Mouse (Mus musculus): ENCODE results near the gene Anks1. TPM values are rescaled to one million over a fixed set of nuclear protein-coding genes. Genes with fewer than 3 reads are reported as not detected.
"Not testable (repeated sequence)": the region's sequence is repeated elsewhere in the genome, so short reads cannot be mapped to it uniquely, and the experiment has no call there.

Gene Anks1
- polyA plus RNA-seq, 1 experiment from 2014 or later, result 14.2 TPM

- Histone ChIP-seq H3K27ac (ENCODE audit: low read depth, low read length) (no peak overlapping the region), H3K27me3 (ENCODE audit: control insufficient read depth, insufficient read depth, low read length) (no peaks in the 10 kb centered on the region), H3K9me3 (ENCODE audit: control insufficient read depth, low read length) (no peaks in the 10 kb centered on the region), H3K36me3 (ENCODE audit: control insufficient read depth, insufficient read depth, low read length) (no peaks in the 10 kb centered on the region), H3K4me1 (ENCODE audit: control insufficient read depth, insufficient read depth, low read length) (no peaks in the 10 kb centered on the region; the same call in 1 of the 2 replicates), H3K4me2 (replicated peaks; ENCODE audit: low read depth, low read length) (no peak overlapping the region), H3K4me3 (ENCODE audit: low read length) (no peak overlapping the region), H3K9ac (ENCODE audit: low read depth, low read length) (no peak overlapping the region)
- no peak for ATAC-seq (ENCODE audit: low FRiP score, low TSS enrichment)
- WGBS, result 49% methylated on average over 6 of the region's 6 CpGs
Observed at GRCm38 (mm10) chr17:27953136-27953535, 44.0 kb downstream of the Anks1 start.

GRCm38 (mm10) chr17:27954629-27955402 lies 45.7 kb downstream of the Anks1 start:
- H3K27ac ChIP-seq (ENCODE audit: low read depth, low read length), result no peak overlapping the region
- 59% methylated on average over 14 of the region's 14 CpGs for WGBS

GRCm38 (mm10) chr17:27957649-27958048 lies 48.5 kb downstream of the Anks1 start:
- 97% methylated on average over 9 of the region's 9 CpGs for WGBS

More at GRCm38 (mm10) chr17:27954629-27955402, 45.7 kb downstream of the Anks1 start:
- Histone ChIP-seq H3K9ac (ENCODE audit: low read depth, low read length) (no peak overlapping the region), H3K27me3 (ENCODE audit: control insufficient read depth, insufficient read depth, low read length) (no peaks in the 10 kb centered on the region), H3K9me3 (ENCODE audit: control insufficient read depth, low read length) (no peaks in the 10 kb centered on the region), H3K4me3 (ENCODE audit: low read length) (no peak overlapping the region), H3K4me1 (ENCODE audit: control insufficient read depth, insufficient read depth, low read length) (no peaks in the 10 kb centered on the region), H3K4me2 (replicated peaks; ENCODE audit: low read depth, low read length) (no peak overlapping the region), H3K36me3 (ENCODE audit: control insufficient read depth, insufficient read depth, low read length) (no peaks in the 10 kb centered on the region)
- no peak for ATAC-seq (ENCODE audit: low FRiP score, low TSS enrichment)

GRCm38 (mm10) chr17:27960128-27961111 lies 51.3 kb downstream of the Anks1 start:
- Histone ChIP-seq H3K4me2 (replicated peaks; ENCODE audit: low read depth, low read length) (no peak overlapping the region), H3K27me3 (ENCODE audit: control insufficient read depth, insufficient read depth, low read length) (no peaks in the 10 kb centered on the region), H3K9ac (ENCODE audit: low read depth, low read length) (no peak overlapping the region), H3K9me3 (ENCODE audit: control insufficient read depth, low read length) (no peaks in the 10 kb centered on the region), H3K4me3 (ENCODE audit: low read length) (no peak overlapping the region), H3K36me3 (ENCODE audit: control insufficient read depth, insufficient read depth, low read length) (no peaks in the 10 kb centered on the region), H3K27ac (ENCODE audit: low read depth, low read length) (no peak overlapping the region), H3K4me1 (ENCODE audit: control insufficient read depth, insufficient read depth, low read length) (no peaks in the 10 kb centered on the region)
- no peak for ATAC-seq (ENCODE audit: low FRiP score, low TSS enrichment)
- WGBS, result 82% methylated on average over 21 of the region's 21 CpGs

More at GRCm38 (mm10) chr17:27957649-27958048, 48.5 kb downstream of the Anks1 start:
- no peak overlapping the region for H3K4me2 ChIP-seq (replicated peaks; ENCODE audit: low read depth, low read length)
- no peak overlapping the region for H3K4me3 ChIP-seq (ENCODE audit: low read length)
- no peaks in the 10 kb centered on the region for H3K27me3 ChIP-seq (ENCODE audit: control insufficient read depth, insufficient read depth, low read length)
- H3K27ac ChIP-seq (ENCODE audit: low read depth, low read length), result no peak overlapping the region
- no peak overlapping the region for H3K9ac ChIP-seq (ENCODE audit: low read depth, low read length)
- H3K9me3 ChIP-seq (ENCODE audit: control insufficient read depth, low read length), result no peaks in the 10 kb centered on the region
- H3K4me1 ChIP-seq (ENCODE audit: control insufficient read depth, insufficient read depth, low read length), result no peaks in the 10 kb centered on the region
- no peaks in the 10 kb centered on the region for H3K36me3 ChIP-seq (ENCODE audit: control insufficient read depth, insufficient read depth, low read length)
- no peak for ATAC-seq (ENCODE audit: low FRiP score, low TSS enrichment)

- WGBS, result 97% methylated on average over 7 of the region's 7 CpGs
- H3K4me2 ChIP-seq (replicated peaks; ENCODE audit: low read depth, low read length); H3K9ac ChIP-seq (ENCODE audit: low read depth, low read length); H3K4me3 ChIP-seq (ENCODE audit: low read length); H3K27ac ChIP-seq (ENCODE audit: low read depth, low read length); H3K27me3 ChIP-seq (ENCODE audit: control insufficient read depth, insufficient read depth, low read length); H3K4me1 ChIP-seq (ENCODE audit: control insufficient read depth, insufficient read depth, low read length); H3K9me3 ChIP-seq (ENCODE audit: control insufficient read depth, low read length); ATAC-seq (ENCODE audit: low FRiP score, low TSS enrichment); H3K36me3 ChIP-seq (ENCODE audit: control insufficient read depth, insufficient read depth, low read length): not testable (repeated sequence)
Observed at GRCm38 (mm10) chr17:27963120-27963519, 54.0 kb downstream of the Anks1 start.

GRCm38 (mm10) chr17:27964607-27965006 lies 55.5 kb downstream of the Anks1 start:
- 36% methylated on average over 4 of the region's 4 CpGs for WGBS
- ATAC-seq (ENCODE audit: low FRiP score, low TSS enrichment), result no peak
- Histone ChIP-seq H3K4me2 (replicated peaks; ENCODE audit: low read depth, low read length) (no peak overlapping the region), H3K27me3 (ENCODE audit: control insufficient read depth, insufficient read depth, low read length) (no peaks in the 10 kb centered on the region), H3K4me1 (ENCODE audit: control insufficient read depth, insufficient read depth, low read length) (peaks cover 4% of the 10 kb centered on the region; the same call in 1 of the 2 replicates), H3K36me3 (ENCODE audit: control insufficient read depth, insufficient read depth, low read length) (no peaks in the 10 kb centered on the region), H3K9ac (ENCODE audit: low read depth, low read length) (no peak overlapping the region), H3K9me3 (ENCODE audit: control insufficient read depth, low read length) (no peaks in the 10 kb centered on the region), H3K27ac (ENCODE audit: low read depth, low read length) (no peak overlapping the region), H3K4me3 (ENCODE audit: low read length) (no peak overlapping the region)

GRCm38 (mm10) chr17:27965292-27965691 lies 56.2 kb downstream of the Anks1 start:
- H3K4me1 ChIP-seq (ENCODE audit: control insufficient read depth, insufficient read depth, low read length), result peaks cover 4% of the 10 kb centered on the region; the same call in 1 of the 2 replicates
- H3K4me2 ChIP-seq (replicated peaks; ENCODE audit: low read depth, low read length), result no peak overlapping the region
- H3K27me3 ChIP-seq (ENCODE audit: control insufficient read depth, insufficient read depth, low read length), result no peaks in the 10 kb centered on the region
- H3K27ac ChIP-seq (ENCODE audit: low read depth, low read length), result no peak overlapping the region
- no peak; the same call in 1 of the 2 replicates for ATAC-seq (ENCODE audit: low FRiP score, low TSS enrichment)
- no peaks in the 10 kb centered on the region for H3K9me3 ChIP-seq (ENCODE audit: control insufficient read depth, low read length)
- no peaks in the 10 kb centered on the region for H3K36me3 ChIP-seq (ENCODE audit: control insufficient read depth, insufficient read depth, low read length)
- 67% methylated on average over 10 of the region's 10 CpGs for WGBS
- no peak overlapping the region for H3K4me3 ChIP-seq (ENCODE audit: low read length)
- no peak overlapping the region for H3K9ac ChIP-seq (ENCODE audit: low read depth, low read length)

GRCm38 (mm10) chr17:27966056-27966455 lies 57.0 kb downstream of the Anks1 start:
- no peak overlapping the region for H3K27ac ChIP-seq (ENCODE audit: low read depth, low read length)
- peaks cover 4% of the 10 kb centered on the region; the same call in 1 of the 2 replicates for H3K4me1 ChIP-seq (ENCODE audit: control insufficient read depth, insufficient read depth, low read length)
- H3K27me3 ChIP-seq (ENCODE audit: control insufficient read depth, insufficient read depth, low read length), result no peaks in the 10 kb centered on the region
- H3K36me3 ChIP-seq (ENCODE audit: control insufficient read depth, insufficient read depth, low read length), result no peaks in the 10 kb centered on the region
- H3K9ac ChIP-seq (ENCODE audit: low read depth, low read length), result no peak overlapping the region
- no peaks in the 10 kb centered on the region for H3K9me3 ChIP-seq (ENCODE audit: control insufficient read depth, low read length)
- no peak overlapping the region for H3K4me2 ChIP-seq (replicated peaks; ENCODE audit: low read depth, low read length)
- ATAC-seq (ENCODE audit: low FRiP score, low TSS enrichment), result no peak
- no peak overlapping the region for H3K4me3 ChIP-seq (ENCODE audit: low read length)
- 64% methylated on average over 4 of the region's 4 CpGs for WGBS
